Comparison of ENCODE assay signal across 8 mouse cellular contexts in the genomic region with DNA sequence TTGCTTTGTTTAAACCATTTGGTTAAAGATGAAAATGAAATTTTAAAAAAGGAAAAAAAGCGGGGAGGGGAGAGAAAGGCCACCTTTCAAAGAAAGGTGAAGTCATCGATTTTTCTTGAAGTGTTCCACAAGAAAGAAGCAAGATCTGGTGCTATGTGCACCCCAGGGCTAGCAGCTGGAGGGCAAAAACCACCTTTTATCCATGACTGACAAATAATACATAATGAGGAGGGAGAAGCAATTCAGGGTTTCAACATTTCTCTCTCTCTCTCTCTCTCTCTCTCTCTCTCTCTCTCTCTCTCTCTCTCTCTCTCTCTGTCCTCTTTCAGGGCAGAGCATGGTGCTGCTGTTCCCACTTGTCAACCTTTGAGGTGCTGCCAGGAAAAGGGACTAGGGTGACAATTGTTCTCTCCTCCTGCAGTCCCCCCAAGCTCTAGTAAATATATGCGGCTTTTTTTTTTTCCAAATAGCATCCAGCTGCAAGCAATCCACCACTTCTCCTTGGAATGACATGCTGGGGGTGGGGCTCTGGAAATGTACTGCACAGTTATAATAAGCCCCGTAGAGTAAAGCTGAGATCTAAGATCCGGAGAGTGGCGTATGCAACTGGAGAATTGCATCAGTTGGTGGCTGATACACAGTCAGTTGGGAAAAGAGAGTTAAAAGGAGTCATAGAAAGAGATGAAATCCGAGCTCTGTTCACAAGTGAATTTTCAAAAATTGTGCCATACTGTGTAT.
DNase-seq lines count a peak whose midpoint lies in the region; ATAC-seq lines count a peak whose summit lies in the region.
"Had no signal": no experiment of that assay in that cellular context is flagged by ENCODE, and none has a peak within 500 bp of the region (broad histone marks: within the 10 kb centered on the region; RNA-seq: fewer than 3 reads in every experiment).

No protein-coding gene starts in this region.

- DNase-seq in lung, postnatal 36 days: no peak
- DNase-seq in embryonic facial prominence, embryonic 11.5 days (ENCODE audit: low spot score): peak; percentile 83
- peak; percentile 57 for DNase-seq in forelimb bud, embryonic 11.5 days (ENCODE audit: low read depth, low spot score)
- DNase-seq in MN1 (ENCODE audit: low spot score): no peak
- no peak for DNase-seq in thymus, postnatal 0 days (ENCODE audit: low spot score)

- WGBS in lung, embryonic 15.5 days: 38% methylated on average over 7 of the region's 7 CpGs
- WGBS in embryonic facial prominence, embryonic 11.5 days: 32% methylated on average over 7 of the region's 7 CpGs
- WGBS in midbrain, embryonic 15.5 days: 22% methylated on average over 7 of the region's 7 CpGs

- H3K9me3 ChIP-seq in lung, embryonic 15.5 days: no peaks in the 10 kb centered on the region
- no peaks in the 10 kb centered on the region for H3K9me3 ChIP-seq in embryonic facial prominence, embryonic 11.5 days (replicated peaks; ENCODE audit: control insufficient read depth, low read length)
- no peaks in the 10 kb centered on the region for H3K9me3 ChIP-seq in midbrain, embryonic 15.5 days
- H3K9me3 ChIP-seq: neural tube, embryonic 13.5 days had no signal

- H3K36me3 ChIP-seq in lung, embryonic 15.5 days: no peaks in the 10 kb centered on the region
- H3K36me3 ChIP-seq in embryonic facial prominence, embryonic 11.5 days (replicated peaks; ENCODE audit: control insufficient read depth, insufficient read depth, low read depth, low read length): no peaks in the 10 kb centered on the region
- H3K36me3 ChIP-seq in midbrain, embryonic 15.5 days (replicated peaks): no peaks in the 10 kb centered on the region
- H3K36me3 ChIP-seq: neural tube, embryonic 13.5 days had no signal

- H3K4me1 ChIP-seq in lung, embryonic 15.5 days: no peaks in the 10 kb centered on the region
- no peaks in the 10 kb centered on the region for H3K4me1 ChIP-seq in embryonic facial prominence, embryonic 11.5 days (ENCODE audit: control insufficient read depth, insufficient read depth, low read length)
- peaks cover 3% of the 10 kb centered on the region; the same call in 1 of the 2 replicates for H3K4me1 ChIP-seq in midbrain, embryonic 15.5 days
- H3K4me1 ChIP-seq: neural tube, embryonic 13.5 days had no signal

- H3K27me3 ChIP-seq in lung, embryonic 15.5 days: no peaks in the 10 kb centered on the region
- H3K27me3 ChIP-seq in embryonic facial prominence, embryonic 11.5 days (ENCODE audit: control insufficient read depth, insufficient read depth, low read length): no peaks in the 10 kb centered on the region
- H3K27me3 ChIP-seq in midbrain, embryonic 15.5 days (replicated peaks): no peaks in the 10 kb centered on the region
- H3K27me3 ChIP-seq: neural tube, embryonic 13.5 days had no signal

- H3K4me2 ChIP-seq in lung, embryonic 15.5 days: no peak overlapping the region
- H3K4me2 ChIP-seq in embryonic facial prominence, embryonic 11.5 days (ENCODE audit: low read depth, low read length): no peak overlapping the region
- H3K4me2 ChIP-seq in midbrain, embryonic 15.5 days: peak overlapping the region; percentile 31
- H3K4me2 ChIP-seq: neural tube, embryonic 13.5 days had no signal

- ATAC-seq in lung, embryonic 15.5 days (ENCODE audit: borderline replicate concordance, extremely low read depth, low FRiP score, low TSS enrichment): peak; percentile 92; the same call in 1 of the 2 replicates
- peak; percentile 88 for ATAC-seq in embryonic facial prominence, embryonic 11.5 days (replicated peaks; ENCODE audit: insufficient number of reproducible peaks, low FRiP score, low TSS enrichment, low read depth)
- peak; percentile 95 for ATAC-seq in midbrain, embryonic 15.5 days (replicated peaks)

- 0 out of 2 replicates have a peak overlapping the region, but pooled peaks have one; percentile 6 for H3K27ac ChIP-seq in lung, embryonic 15.5 days
- H3K27ac ChIP-seq in embryonic facial prominence, embryonic 11.5 days (replicated peaks; ENCODE audit: low read depth, low read length): no peak overlapping the region
- peak overlapping the region; percentile 67 for H3K27ac ChIP-seq in midbrain, embryonic 15.5 days
- H3K27ac ChIP-seq: neural tube, embryonic 13.5 days had no signal

- H3K9ac ChIP-seq in lung, embryonic 15.5 days: no peak overlapping the region
- H3K9ac ChIP-seq in embryonic facial prominence, embryonic 11.5 days (replicated peaks; ENCODE audit: low read length): no peak overlapping the region
- H3K9ac ChIP-seq in midbrain, embryonic 15.5 days: no peak overlapping the region
- H3K9ac ChIP-seq: neural tube, embryonic 13.5 days had no signal

- no peak overlapping the region for H3K4me3 ChIP-seq in lung, embryonic 15.5 days
- H3K4me3 ChIP-seq in embryonic facial prominence, embryonic 11.5 days (ENCODE audit: low read depth, low read length): no peak overlapping the region
- no peak overlapping the region for H3K4me3 ChIP-seq in midbrain, embryonic 15.5 days
- H3K4me3 ChIP-seq: neural tube, embryonic 13.5 days had no signal

Comparison
In these comparisons a context has a peak if more than half of its experiments do, and no peak if none do; other contexts are left out.
1. DNase-seq: peak in embryonic facial prominence, embryonic 11.5 days (single experiment) and forelimb bud, embryonic 11.5 days (single experiment); none in lung, postnatal 36 days (single experiment), MN1 (single experiment) and thymus, postnatal 0 days (single experiment).
2. Peak in every context shown above with its lines, with median percentiles within 50 percentile points of each other: ATAC-seq.